Mouse (Mus musculus): Measurements from ENCODE around the gene Bhlhe23.

The Bhlhe23 gene

DNA sequence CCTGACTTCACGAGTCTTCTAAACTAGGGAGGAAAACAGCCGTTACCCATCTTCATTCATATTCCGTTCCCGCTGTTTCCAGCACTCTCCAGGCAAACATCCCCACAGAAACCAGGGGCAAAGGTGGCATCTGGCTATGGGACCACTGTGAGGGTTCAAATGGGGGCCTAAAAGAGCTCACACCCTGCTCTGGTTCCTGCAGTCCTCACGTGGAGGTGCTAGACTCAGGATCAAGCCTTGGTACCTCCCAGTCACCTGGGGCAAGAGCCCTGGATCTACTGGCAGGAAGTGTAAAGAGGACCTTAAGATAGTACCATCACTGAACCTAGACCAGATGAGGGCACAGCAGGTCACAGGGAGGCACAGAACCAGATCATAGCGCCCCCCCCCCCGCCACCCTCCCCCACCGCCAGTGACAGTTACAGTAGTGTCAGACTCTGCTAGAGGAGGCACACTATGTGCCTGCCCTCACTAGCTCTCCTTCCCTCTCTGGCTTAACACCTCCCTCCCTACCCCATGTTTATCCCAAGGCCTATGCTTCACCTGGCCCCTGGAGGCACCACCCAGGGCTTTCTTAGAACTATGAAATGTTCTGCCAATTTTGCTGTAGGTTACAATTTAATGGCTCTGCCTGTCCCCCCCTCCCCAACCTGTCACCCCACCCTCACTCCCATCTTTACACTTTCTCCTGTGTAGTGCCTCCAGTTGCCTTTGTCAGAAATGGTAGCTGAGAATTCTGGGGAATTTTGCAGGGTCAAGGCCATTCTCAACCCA, 50.7 kb downstream of the Bhlhe23 start:
- no peak for DNase-seq (ENCODE audit: low spot score in 2 of 2)

DNA sequence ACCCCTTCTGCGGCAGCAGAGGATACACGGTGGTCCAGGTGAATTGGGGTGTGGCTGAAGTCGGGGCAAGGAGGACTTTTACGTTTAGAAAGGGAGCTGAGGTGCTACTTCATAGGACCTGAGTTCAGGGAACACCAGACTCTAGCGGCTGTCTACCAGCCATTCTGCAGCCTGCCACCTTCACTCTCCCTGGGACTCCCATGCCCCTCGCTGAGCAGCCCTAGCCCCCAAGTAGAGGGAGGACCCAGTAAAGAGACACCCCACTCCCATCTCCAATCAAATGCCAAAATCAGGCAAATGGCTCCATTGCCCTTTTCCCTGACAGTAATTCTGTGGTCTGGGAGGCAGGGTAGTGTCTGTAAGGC, 51.3 kb downstream of the Bhlhe23 start:
- DNase-seq (ENCODE audit: low spot score in 2 of 2): no peak

DNA sequence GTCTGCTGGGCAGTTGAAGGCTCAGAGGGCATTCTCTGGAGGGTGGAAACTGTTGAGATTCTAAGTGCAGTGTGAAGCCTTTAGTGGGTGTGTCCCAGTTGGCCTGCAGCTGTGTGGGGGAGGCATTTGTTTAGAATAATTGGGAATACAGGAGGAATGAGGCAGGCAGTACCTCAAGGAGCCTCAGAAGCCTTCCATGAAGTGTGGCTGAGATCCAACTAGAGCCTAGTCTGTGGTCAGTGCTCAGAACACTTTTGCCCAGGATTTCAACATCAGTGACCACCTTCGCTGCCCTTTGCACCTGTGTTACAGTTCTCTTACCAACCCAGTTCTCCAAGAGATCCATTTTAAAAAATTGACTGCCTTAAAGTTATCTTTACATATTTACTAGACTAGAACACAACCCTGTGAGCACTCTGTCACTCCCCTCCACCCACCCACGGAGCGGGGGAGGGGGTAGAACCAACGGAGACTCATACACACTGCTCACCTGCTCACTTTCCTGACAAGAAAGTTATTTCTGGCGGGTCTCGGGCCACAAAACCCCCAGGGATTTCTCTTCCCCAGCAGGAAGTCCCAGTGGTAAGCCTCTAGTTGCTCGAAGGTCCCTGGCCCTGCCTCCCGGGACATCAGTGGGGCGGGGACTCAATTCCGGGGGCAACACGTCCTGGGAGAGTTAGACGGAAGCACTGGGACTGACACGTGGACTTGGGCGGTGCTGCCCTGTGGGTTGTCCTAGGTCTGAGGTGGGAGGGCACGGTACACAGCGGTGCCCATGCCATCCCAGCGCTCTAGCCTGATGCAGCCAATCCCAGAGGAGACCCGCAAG, 51.9 kb downstream of the Bhlhe23 start, which contains the start of gene Slc17a9:
Slc17a9 (plus strand) TSS at position 679 of the 829 bp plus-strand sequence.
- DNase-seq (ENCODE audit: low spot score in 2 of 2): peak in 1 of 2 experiments; percentile 54

All from urinary bladder, postnatal 4 days (tissue).